Mouse (Mus musculus) intestine, embryonic 16.5 days (tissue): ENCODE results near the gene Gpr19. TPM values are rescaled to one million over a fixed set of nuclear protein-coding genes. Genes with fewer than 3 reads are reported as not detected.

ENCODE experiments used
- ATAC-seq: fragments of 200-750 bp; cut with Nextera tagmentation; 2 replicates; pipeline ENCODE4 v1.8.0; 2017; ENCODE audit warnings: moderate TSS enrichment, moderate library complexity
- H3K27ac ChIP-seq: fragments of 300-500 bp; sonication (generic); 2 replicates; pipeline ENCODE4 v1.5.1; 2014; ENCODE audit warnings: mild to moderate bottlenecking, low read length
- H3K27me3 ChIP-seq: fragments of 300-500 bp; sonication (generic); replicated peaks from 2 replicates; pipeline ENCODE4 v1.6.1; 2014; ENCODE audit warnings: low read length, control low read depth, mixed read lengths; ENCODE audit not compliant: control insufficient read depth, insufficient read depth
- H3K36me3 ChIP-seq: fragments of 300-500 bp; sonication (generic); 2 replicates; pipeline ENCODE4 v1.6.1; 2014; ENCODE audit warnings: low read length, control low read depth; ENCODE audit not compliant: control insufficient read depth, insufficient read depth
- H3K4me1 ChIP-seq: fragments of 300-500 bp; sonication (generic); 2 replicates; pipeline ENCODE4 v1.6.1; 2014; ENCODE audit warnings: low read length, control low read depth, mixed read lengths; ENCODE audit not compliant: control insufficient read depth, insufficient read depth
- H3K4me2 ChIP-seq: fragments of 300-500 bp; sonication (generic); 2 replicates; pipeline ENCODE4 v1.6.1; 2014; ENCODE audit warnings: low read depth, low read length, control low read depth
- H3K4me3 ChIP-seq: fragments of 300-500 bp; sonication (generic); 2 replicates; pipeline ENCODE4 v1.5.1; 2014; ENCODE audit warnings: mild to moderate bottlenecking, low read length
- H3K9ac ChIP-seq: fragments of 300-500 bp; sonication (generic); 2 replicates; pipeline ENCODE4 v1.6.1; 2014; ENCODE audit warnings: low read depth, low read length
- H3K9me3 ChIP-seq: fragments of 300-500 bp; sonication (generic); 2 replicates; pipeline ENCODE4 v1.6.1; 2016; ENCODE audit warnings: low read length, control low read depth; ENCODE audit not compliant: control insufficient read depth
- WGBS: fragments of 180-500 bp; shearing (Covaris S2); extraction: QIAGEN DNeasy Blood & Tissue Kit; methylation state at CpG from one replicate; pipeline ENCODE4 v1.1.7; 2014; 5-methylcytosine and 5-hydroxymethylcytosine counted together
- polyA plus RNA-seq: library from polyadenylated mRNA; unstranded; fragments of >200 nt; fragmentation: Nextera tagmentation; extraction: Ambion mirVana; gene quantifications from 2 replicates; pipeline ENCODE4 v1.2.1, GENCODE M21; 2015

Gpr19 gene
- 8.1 and 9.5 TPM in 2 replicates for polyA plus RNA-seq

DNA sequence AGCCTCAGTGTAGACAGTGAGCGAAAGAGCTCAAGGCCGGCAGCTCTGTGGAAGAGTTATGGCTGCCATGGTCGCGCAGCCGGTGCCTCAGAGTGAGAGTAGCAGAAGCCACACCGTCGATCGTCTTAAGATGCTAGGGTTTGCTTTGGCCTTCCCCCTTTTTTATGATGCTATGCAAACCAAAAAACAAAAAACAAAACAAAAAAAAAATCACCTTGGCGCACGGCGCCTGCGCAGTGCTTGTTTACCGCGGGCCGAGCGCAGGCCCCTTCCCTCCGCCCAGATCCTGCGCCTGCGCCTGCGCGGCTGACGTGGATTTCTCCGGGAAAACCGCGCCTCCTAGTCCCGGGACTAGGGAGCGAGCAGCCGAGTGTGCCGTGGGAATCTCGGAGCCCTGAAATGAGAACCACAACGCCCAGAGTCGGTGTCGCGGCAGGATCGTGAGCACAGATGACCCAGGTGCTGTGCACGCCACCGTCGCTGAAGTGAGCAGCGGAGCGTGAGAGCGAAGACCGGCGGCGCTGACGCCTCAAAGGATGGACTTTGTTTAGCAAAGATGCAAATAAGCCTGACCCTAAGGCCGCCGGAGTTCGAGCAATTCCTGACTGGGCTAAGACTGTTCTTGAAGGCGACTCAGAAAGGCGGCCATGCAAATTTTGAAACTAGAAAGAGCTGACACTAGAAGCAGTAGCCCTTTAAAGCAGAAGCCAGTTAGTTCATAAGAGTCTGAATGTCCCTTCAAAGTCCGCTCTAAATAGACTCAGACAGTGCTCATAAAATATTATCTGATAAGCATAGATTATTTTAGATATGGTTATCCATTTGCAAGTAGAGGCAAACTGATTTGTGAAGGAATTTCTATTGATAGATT, at the start of gene Gpr19:
Gpr19 (minus strand) TSS at position 484 of the 871 bp plus-strand sequence.
- under 1% methylated on average over 51 of the region's 51 CpGs for WGBS
- Histone ChIP-seq H3K4me2 (peak within 1 kb of the TSS; percentile 71), H3K9me3 (no peaks in the 10 kb centered on the region), H3K4me3 (peak within 1 kb of the TSS; percentile 70), H3K36me3 (no peaks in the 10 kb centered on the region), H3K9ac (peak within 1 kb of the TSS; percentile 94), H3K27ac (peak within 1 kb of the TSS; percentile 100), H3K27me3 (no peaks in the 10 kb centered on the region), H3K4me1 (peaks cover 4% of the 10 kb centered on the region)
- ATAC-seq, result peak; percentile 96

DNA sequence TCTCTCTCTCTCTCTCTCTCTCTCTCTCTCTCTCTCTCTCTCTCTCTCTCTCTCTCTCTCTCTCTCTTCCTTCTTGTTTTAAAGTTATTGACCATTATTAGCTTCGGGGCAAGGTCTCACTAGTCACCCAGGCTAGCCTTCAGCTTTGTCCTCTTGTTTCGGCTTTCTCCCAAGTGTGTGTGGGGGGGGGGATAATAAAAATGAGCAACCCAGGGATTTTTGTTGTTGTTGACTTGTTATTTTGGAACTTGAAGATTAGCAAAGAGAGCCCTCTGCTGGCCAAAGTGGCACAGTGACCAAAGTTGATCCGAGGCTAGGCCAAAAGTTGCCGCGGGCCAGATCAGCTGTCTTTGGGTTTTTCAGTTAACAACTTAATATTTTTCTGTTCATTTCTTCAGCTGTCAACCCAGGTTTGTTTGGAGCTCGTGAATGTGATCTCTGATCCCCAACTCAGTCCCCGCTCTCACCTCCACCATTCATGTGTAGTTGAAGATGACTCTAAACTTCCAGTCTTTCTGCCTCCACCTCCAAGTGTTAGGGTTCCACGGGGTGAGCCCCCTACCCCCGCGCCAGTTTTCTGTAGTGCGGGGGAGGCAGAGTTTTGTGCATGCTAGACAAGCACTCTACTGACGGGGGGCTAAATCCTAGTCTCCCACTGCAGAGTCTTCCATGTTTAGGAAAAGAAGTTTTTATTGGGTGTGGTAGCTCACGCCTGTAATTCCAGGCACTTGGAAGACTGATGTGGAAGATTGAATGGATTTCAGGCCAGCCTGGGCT, 49.1 kb upstream of the Gpr19 start:
- Histone ChIP-seq H3K27ac (no peak overlapping the region), H3K36me3 (no peaks in the 10 kb centered on the region), H3K9me3 (no peaks in the 10 kb centered on the region), H3K27me3 (no peaks in the 10 kb centered on the region), H3K9ac (no peak overlapping the region), H3K4me1 (no peaks in the 10 kb centered on the region), H3K4me3 (no peak overlapping the region), H3K4me2 (no peak overlapping the region)
- WGBS, result 49% methylated on average over 13 of the region's 13 CpGs
- ATAC-seq, result 0 out of 2 replicates have a peak, but pooled peaks have one; percentile 11

DNA sequence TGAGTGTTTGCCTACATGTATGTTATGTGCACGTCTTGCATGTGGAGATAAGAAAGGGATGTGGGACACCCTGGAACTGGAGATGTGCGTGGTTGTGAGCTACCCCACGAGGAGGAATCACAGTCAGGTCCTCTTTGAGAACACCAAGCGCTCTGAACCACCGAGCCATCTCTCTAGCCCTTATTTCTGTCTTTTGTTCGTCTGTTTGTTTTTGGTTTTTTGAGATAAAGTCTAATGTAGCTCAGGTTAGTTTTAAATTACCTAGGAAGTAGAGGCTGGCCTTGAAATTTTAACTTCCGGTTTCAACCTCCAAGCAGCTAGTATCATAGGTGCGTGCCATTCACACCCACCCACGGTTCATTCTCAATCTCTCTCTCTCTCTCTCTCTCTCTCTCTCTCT, 48.5 kb upstream of the Gpr19 start:
- no peaks in the 10 kb centered on the region for H3K4me1 ChIP-seq
- WGBS, result 81% methylated on average over 9 of the region's 9 CpGs
- ATAC-seq, result no peak

DNA sequence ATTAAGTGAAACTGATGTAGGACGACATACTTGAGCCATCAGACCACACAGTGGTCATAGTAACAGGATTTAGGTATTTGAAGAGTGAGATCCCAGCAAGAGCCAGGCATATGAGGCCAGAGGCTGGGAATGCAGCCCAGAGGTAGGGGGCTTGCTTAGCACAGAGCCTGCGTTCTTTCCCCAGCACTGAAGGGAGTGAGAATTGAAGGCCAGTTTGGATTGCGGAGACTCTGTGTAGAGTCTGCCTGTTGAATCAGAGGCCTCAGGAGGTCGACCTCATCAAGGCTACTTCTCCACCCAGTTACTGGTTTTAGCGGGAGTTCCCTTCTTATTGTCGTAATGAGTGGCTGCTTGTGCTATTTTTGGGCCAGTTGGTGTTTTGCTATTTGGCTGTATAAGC, 47.7 kb upstream of the Gpr19 start:
- Histone ChIP-seq H3K4me3 (no peak overlapping the region), H3K9ac (no peak overlapping the region), H3K9me3 (no peaks in the 10 kb centered on the region), H3K27ac (no peak overlapping the region), H3K4me2 (no peak overlapping the region), H3K4me1 (no peaks in the 10 kb centered on the region), H3K27me3 (no peaks in the 10 kb centered on the region), H3K36me3 (no peaks in the 10 kb centered on the region)
- ATAC-seq, result no peak
- 71% methylated on average over 6 of the region's 6 CpGs for WGBS

More for the DNA sequence above, 48.5 kb upstream of the Gpr19 start:
- H3K36me3 ChIP-seq, result no peaks in the 10 kb centered on the region
- H3K9ac ChIP-seq, result no peak overlapping the region
- no peaks in the 10 kb centered on the region for H3K9me3 ChIP-seq
- H3K27ac ChIP-seq, result no peak overlapping the region
- H3K4me2 ChIP-seq, result no peak overlapping the region
- H3K4me3 ChIP-seq, result no peak overlapping the region
- no peaks in the 10 kb centered on the region for H3K27me3 ChIP-seq

DNA sequence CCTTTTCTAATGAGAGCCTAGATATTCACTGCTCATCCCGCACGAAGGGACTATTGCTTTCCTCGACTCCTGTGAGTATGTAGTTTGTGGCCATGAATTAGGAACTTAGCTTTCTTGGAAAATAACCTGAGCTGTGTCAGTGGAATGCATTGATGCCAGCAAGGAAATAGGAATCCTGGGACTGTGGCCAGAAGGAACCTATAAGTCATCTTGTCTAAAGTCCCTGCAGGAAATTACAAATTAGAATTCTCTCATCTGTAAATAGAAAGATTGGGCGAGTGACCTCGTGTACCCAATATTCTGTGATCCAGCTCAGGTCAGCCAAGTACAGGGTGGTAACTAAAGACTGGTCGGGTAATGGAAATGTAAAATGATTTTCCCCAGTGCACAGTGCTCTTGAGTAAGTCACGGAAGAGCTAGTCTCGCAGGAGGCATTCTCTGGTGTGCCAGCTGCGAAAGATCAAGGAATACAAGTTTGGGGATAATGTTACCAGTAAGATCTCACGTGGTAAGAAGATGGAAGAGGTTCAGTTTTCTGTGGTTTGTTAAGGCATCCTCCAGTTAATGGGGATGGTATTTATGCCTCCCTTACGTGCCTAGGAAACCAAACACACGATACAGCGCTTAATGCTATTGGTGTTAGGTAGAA, 45.5 kb upstream of the Gpr19 start:
- no peaks in the 10 kb centered on the region for H3K27me3 ChIP-seq
- no peaks in the 10 kb centered on the region for H3K36me3 ChIP-seq
- 81% methylated on average over 13 of the region's 13 CpGs for WGBS
- H3K27ac ChIP-seq, result no peak overlapping the region
- no peak overlapping the region for H3K9ac ChIP-seq
- no peak for ATAC-seq
- no peak overlapping the region for H3K4me3 ChIP-seq
- no peak overlapping the region for H3K4me2 ChIP-seq
- no peaks in the 10 kb centered on the region for H3K4me1 ChIP-seq
- no peaks in the 10 kb centered on the region for H3K9me3 ChIP-seq

DNA sequence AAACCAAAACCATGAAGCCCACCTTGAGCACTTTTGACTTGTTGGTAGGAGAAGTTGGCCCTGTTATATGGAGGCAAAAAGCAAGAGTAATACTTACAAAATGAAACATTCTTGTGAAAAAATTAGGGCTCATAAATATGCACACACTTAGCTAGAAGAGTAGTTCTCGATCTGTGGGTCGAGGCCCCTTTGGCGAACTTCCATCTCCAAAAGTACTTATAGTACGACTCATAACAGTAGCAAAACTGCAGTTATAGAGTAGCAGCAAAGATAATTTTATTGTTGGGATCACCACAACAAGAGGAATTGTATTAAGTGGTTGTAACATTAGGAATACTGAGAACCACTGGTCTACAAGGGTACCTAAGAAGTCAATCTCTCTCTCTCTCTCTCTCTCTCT, 41.4 kb upstream of the Gpr19 start:
- Histone ChIP-seq H3K27ac (no peak overlapping the region), H3K9me3 (no peaks in the 10 kb centered on the region), H3K4me1 (no peaks in the 10 kb centered on the region), H3K4me3 (no peak overlapping the region), H3K4me2 (no peak overlapping the region), H3K9ac (no peak overlapping the region), H3K36me3 (no peaks in the 10 kb centered on the region), H3K27me3 (no peaks in the 10 kb centered on the region)
- WGBS, result 79% methylated on average over 4 of the region's 4 CpGs
- no peak for ATAC-seq

DNA sequence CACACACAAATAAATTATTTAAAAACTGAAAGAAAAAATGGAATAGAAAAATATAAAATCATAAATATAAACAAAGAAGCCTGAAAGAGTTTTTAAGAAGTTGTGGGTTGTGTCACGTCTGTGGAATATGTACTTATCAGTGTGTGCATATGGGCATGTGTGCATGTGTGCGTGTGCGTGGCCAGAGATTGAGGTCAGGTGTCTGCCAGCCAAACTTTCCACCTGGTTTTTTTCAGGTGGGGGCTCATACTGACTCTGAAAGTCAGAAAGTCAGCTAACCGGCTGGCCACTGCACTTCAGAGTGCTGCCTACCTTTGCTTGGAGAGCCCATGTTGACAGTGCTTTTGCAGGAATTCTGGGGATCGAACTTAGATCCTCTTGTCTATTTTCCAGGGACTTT, 35.9 kb upstream of the Gpr19 start:
- H3K9me3 ChIP-seq, result no peaks in the 10 kb centered on the region
- H3K27ac ChIP-seq, result no peak overlapping the region
- no peak overlapping the region for H3K4me2 ChIP-seq
- no peak overlapping the region for H3K4me3 ChIP-seq
- H3K36me3 ChIP-seq, result no peaks in the 10 kb centered on the region
- no peak for ATAC-seq
- H3K4me1 ChIP-seq, result peaks cover 5% of the 10 kb centered on the region; the same call in 1 of the 2 replicates
- WGBS, result 91% methylated on average over 5 of the region's 5 CpGs
- H3K27me3 ChIP-seq, result no peaks in the 10 kb centered on the region
- H3K9ac ChIP-seq, result no peak overlapping the region

DNA sequence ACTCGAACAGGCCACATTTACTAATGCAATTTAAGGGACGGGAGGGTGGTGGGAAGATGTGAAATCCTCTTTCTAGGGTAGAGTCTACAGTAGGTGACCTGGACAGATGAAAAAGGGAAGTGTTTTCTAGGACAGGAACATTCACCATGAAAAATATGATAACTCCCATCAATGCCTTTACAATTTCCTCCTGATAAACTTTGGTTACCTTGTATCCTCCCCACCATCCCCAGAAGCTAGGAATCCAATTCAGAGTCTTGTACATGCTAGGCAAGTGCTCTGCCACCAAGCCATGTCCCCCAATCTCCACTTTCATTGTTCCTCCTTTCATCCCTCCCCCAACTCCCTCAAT, 34.8 kb upstream of the Gpr19 start:
- Histone ChIP-seq H3K36me3 (no peaks in the 10 kb centered on the region), H3K4me1 (peaks cover 5% of the 10 kb centered on the region; the same call in 1 of the 2 replicates), H3K4me2 (no peak overlapping the region), H3K9me3 (no peaks in the 10 kb centered on the region), H3K9ac (no peak overlapping the region), H3K27ac (no peak overlapping the region), H3K27me3 (no peaks in the 10 kb centered on the region), H3K4me3 (no peak overlapping the region)
- ATAC-seq, result no peak
- WGBS, result 73% methylated on average over 2 of the region's 2 CpGs
